Mouse (Mus musculus) spleen, adult 2 months (tissue): ENCODE measurements around the gene Stat6. TPM values are rescaled to one million over a fixed set of nuclear protein-coding genes. Genes with fewer than 3 reads are reported as not detected.

Experiments
- DNase-seq, 2 experiments: peaks; one replicate each; pipeline versions ENCODE4 v3.0.0 to v3.0.0-alpha.2; 2012 to 2021; ENCODE audit warnings: low spot score in 2 of 2, low read depth in 1 of 2
- H3K27ac ChIP-seq: fragments of 200-500 bp; 2 replicates; pipeline ENCODE4 v1.5.1; 2012; ENCODE audit warnings: low read length, inconsistent platforms; ENCODE audit not compliant: insufficient read depth
- H3K27me3 ChIP-seq: fragments of 200-500 bp; 2 replicates; pipeline ENCODE4 v1.6.1; 2012; ENCODE audit warnings: mild to moderate bottlenecking, moderate library complexity, low read length, inconsistent platforms; ENCODE audit not compliant: control insufficient read depth, insufficient read depth
- H3K36me3 ChIP-seq: fragments of 200-500 bp; 2 replicates; pipeline ENCODE4 v1.6.1; 2012; ENCODE audit warnings: mild to moderate bottlenecking, low read length, inconsistent platforms; ENCODE audit not compliant: control insufficient read depth, insufficient read depth
- H3K4me1 ChIP-seq: fragments of 200-500 bp; 2 replicates; pipeline ENCODE4 v1.6.1; 2011; ENCODE audit warnings: inconsistent platforms; ENCODE audit not compliant: control insufficient read depth, insufficient read depth, insufficient read length
- H3K4me3 ChIP-seq: fragments of 200-500 bp; 2 replicates; pipeline ENCODE4 v1.5.1; 2011; ENCODE audit warnings: mild to moderate bottlenecking, inconsistent platforms; ENCODE audit not compliant: insufficient read depth, insufficient read length; ENCODE audit errors: extremely low read depth
- CTCF ChIP-seq: fragments of 200-500 bp; IDR thresholded peaks from 2 replicates; pipeline ENCODE4 v1.5.1; 2011; ENCODE audit warnings: mild to moderate bottlenecking, inconsistent platforms; ENCODE audit not compliant: insufficient read depth, insufficient read length, insufficient replicate concordance; ENCODE audit errors: extremely low read depth
- POLR2A ChIP-seq: fragments of 200-500 bp; IDR thresholded peaks from 2 replicates; pipeline ENCODE4 v1.6.1; 2011; ENCODE audit warnings: low read depth, low read length, inconsistent platforms
- WGBS: fragments of 180-500 bp; shearing (Covaris S2); methylation state at CpG from one replicate; pipeline ENCODE4 v1.1.7; 2018; 5-methylcytosine and 5-hydroxymethylcytosine counted together
- polyA plus RNA-seq: library from polyadenylated mRNA; depleted of rRNA; stranded (reverse); fragments of >200 nt; gene quantifications from 2 replicates; pipeline ENCODE4 v1.2.3, GENCODE M21; 2012; rRNA removed

The Stat6 gene
- polyA plus RNA-seq, 1 experiment, result 126 TPM

DNA sequence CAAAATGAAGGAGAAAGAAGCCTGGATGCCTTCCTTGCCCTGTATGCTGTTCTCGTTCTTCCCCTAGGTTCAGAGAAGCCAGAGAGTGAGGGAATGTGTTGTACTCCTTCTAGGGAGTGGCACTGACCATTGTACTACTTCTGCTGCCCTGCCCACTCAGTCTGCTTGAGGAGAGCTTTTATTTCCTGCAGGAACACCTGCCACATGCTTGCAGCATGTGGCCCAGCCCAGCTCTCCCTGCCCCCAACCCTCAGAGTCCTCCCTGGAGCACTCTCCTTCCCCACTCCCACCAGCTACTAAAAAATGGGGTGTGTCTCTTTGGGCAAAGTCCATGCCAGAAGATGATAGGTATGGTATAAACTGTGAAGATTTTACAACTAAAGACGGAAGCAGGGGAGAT is 61.5 kb downstream of the Stat6 start:
- Histone ChIP-seq H3K4me1 (no peaks in the 10 kb centered on the region), H3K27me3 (no peaks in the 10 kb centered on the region), H3K36me3 (no peaks in the 10 kb centered on the region; the same call in 1 of the 2 replicates), H3K4me3 (no peak overlapping the region), H3K27ac (no peak overlapping the region)
- TF ChIP-seq POLR2A (no peak), CTCF (no peak)
- DNase-seq, result no peak
- 67% methylated on average over 2 of the region's 2 CpGs for WGBS

GRCm38 (mm10) chr10:127704766-127705220 is 62.0 kb downstream of the Stat6 start, which contains the start of gene Myo1a:
Myo1a (plus strand) TSS chr10:127705170.
- H3K27me3 ChIP-seq, result no peaks in the 10 kb centered on the region
- TF ChIP-seq POLR2A (no peak), CTCF (no peak)
- H3K4me3 ChIP-seq, result no peak within 1 kb of the TSS
- H3K27ac ChIP-seq, result no peak within 1 kb of the TSS
- H3K36me3 ChIP-seq, result no peaks in the 10 kb centered on the region
- 76% methylated on average over 2 of the region's 2 CpGs for WGBS
- no peak for DNase-seq
- no peaks in the 10 kb centered on the region for H3K4me1 ChIP-seq

- H3K27ac ChIP-seq, result no peak overlapping the region
- H3K36me3 ChIP-seq, result no peaks in the 10 kb centered on the region
- no peaks in the 10 kb centered on the region for H3K27me3 ChIP-seq
- H3K4me1 ChIP-seq, result no peaks in the 10 kb centered on the region
- TF ChIP-seq POLR2A (no peak), CTCF (no peak)
- 77% methylated on average over 4 of the region's 4 CpGs for WGBS
- H3K4me3 ChIP-seq, result no peak overlapping the region
- DNase-seq, result no peak
Measured at GRCm38 (mm10) chr10:127705783-127706182, 63.0 kb downstream of the Stat6 start.

GRCm38 (mm10) chr10:127707721-127708120 is 64.9 kb downstream of the Stat6 start:
- Histone ChIP-seq H3K4me3 (no peak overlapping the region), H3K36me3 (no peaks in the 10 kb centered on the region), H3K27ac (no peak overlapping the region), H3K4me1 (no peaks in the 10 kb centered on the region), H3K27me3 (no peaks in the 10 kb centered on the region)
- no peak for DNase-seq
- 88% methylated on average over 7 of the region's 7 CpGs for WGBS
- TF ChIP-seq POLR2A (no peak), CTCF (no peak)

DNA sequence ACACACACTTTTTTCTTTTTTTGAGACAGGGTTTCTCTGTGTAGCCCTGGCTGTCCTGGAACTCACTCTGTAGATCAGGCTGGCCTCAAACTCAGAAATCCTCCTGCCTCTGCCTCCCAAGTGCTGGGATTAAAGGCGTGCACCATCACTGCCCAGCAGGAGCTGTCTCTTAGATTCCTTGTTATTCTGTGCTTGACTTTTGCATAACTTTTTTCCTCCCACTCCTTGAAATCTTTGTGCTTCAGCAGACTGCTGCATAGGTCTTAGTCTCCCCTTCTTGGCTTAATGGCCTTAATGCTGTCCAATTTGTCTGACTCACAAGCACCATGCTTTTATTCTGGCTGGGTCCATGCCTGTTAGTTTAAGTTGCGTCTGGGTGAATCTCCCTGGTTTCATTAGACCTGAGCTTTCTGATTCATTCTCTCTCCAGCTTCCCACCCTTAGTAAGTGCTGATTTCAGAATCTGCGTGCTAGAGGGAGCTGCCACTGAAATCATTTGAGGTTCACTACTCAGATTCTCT is 66.1 kb downstream of the Stat6 start:
- DNase-seq, result no peak
- no peak overlapping the region for H3K4me3 ChIP-seq
- no peaks in the 10 kb centered on the region for H3K27me3 ChIP-seq
- H3K27ac ChIP-seq, result no peak overlapping the region
- TF ChIP-seq CTCF (no peak), POLR2A (no peak)
- no peaks in the 10 kb centered on the region for H3K4me1 ChIP-seq
- 83% methylated on average over 3 of the region's 3 CpGs for WGBS
- H3K36me3 ChIP-seq, result no peaks in the 10 kb centered on the region

GRCm38 (mm10) chr10:127710331-127710730 is 67.5 kb downstream of the Stat6 start:
- no peak for DNase-seq
- Histone ChIP-seq H3K27ac (no peak overlapping the region), H3K4me3 (no peak overlapping the region), H3K36me3 (no peaks in the 10 kb centered on the region), H3K4me1 (no peaks in the 10 kb centered on the region), H3K27me3 (no peaks in the 10 kb centered on the region)
- 85% methylated on average over 13 of the region's 13 CpGs for WGBS
- TF ChIP-seq POLR2A (no peak), CTCF (no peak)

Other genes with a start within 250 kb of the Stat6 start
- gene Stac3, start 141.3 kb upstream of the Stat6 start, polyA plus RNA-seq, result 2.0 and 2.2 TPM in 2 replicates
- 6.9 and 12.2 TPM in 2 replicates for gene Ndufa4l2, start 128.0 kb upstream of the Stat6 start, polyA plus RNA-seq
- 99.9 and 133 TPM in 2 replicates for gene Shmt2, start 120.5 kb upstream of the Stat6 start, polyA plus RNA-seq
- not detected in 2 replicates for gene Nxph4, start 108.4 kb upstream of the Stat6 start, polyA plus RNA-seq
- gene Lrp1, start 21.8 kb upstream of the Stat6 start, polyA plus RNA-seq, result 98.7 and 99.4 TPM in 2 replicates
- gene Nemp1, start 23.9 kb downstream of the Stat6 start, polyA plus RNA-seq, result 3.2 and 3.5 TPM in 2 replicates
- 30.6 and 32.7 TPM in 2 replicates for gene Nab2, start 25.6 kb downstream of the Stat6 start, polyA plus RNA-seq
- 0.13 and 0.21 TPM in 2 replicates for gene Myo1a, start 62.2 kb downstream of the Stat6 start, polyA plus RNA-seq
- gene Tac2, start 81.5 kb downstream of the Stat6 start, polyA plus RNA-seq, result 1.9 and 4.1 TPM in 2 replicates
- gene Zbtb39, start 96.6 kb downstream of the Stat6 start, polyA plus RNA-seq, result 5.6 and 6.0 TPM in 2 replicates
- gene Gpr182, start 108.7 kb downstream of the Stat6 start, polyA plus RNA-seq, result 22.5 and 28.8 TPM in 2 replicates
- 0.25 and 0.56 TPM in 2 replicates for gene Rdh1, start 116.7 kb downstream of the Stat6 start, polyA plus RNA-seq
- 0.60 and 0.94 TPM in 2 replicates for gene Rdh16f1, start 116.8 kb downstream of the Stat6 start, polyA plus RNA-seq
- gene Rdh9, start 133.4 kb downstream of the Stat6 start, polyA plus RNA-seq, result 0.11 and 0.18 TPM in 2 replicates
- gene Rdh16, start 158.2 kb downstream of the Stat6 start, polyA plus RNA-seq, result 0.04 TPM in 1 of 2 replicates, not detected in the other
- gene Rdh19, start 206.9 kb downstream of the Stat6 start, polyA plus RNA-seq, result not detected in 2 replicates
- 0.08 TPM in 1 of 2 replicates, not detected in the other for gene Rdh16f2, start 223.5 kb downstream of the Stat6 start, polyA plus RNA-seq
- gene Rdh7, start 245.8 kb downstream of the Stat6 start, polyA plus RNA-seq, result 0.06 and 0.08 TPM in 2 replicates